Mouse (Mus musculus): ENCODE results near the gene Mrgprb3. TPM values are rescaled to one million over a fixed set of nuclear protein-coding genes. Genes with fewer than 3 reads are reported as not detected.

The Mrgprb3 gene
- not detected for total RNA-seq (2023)

GRCm38 (mm10) chr7:48643711-48644110 is at the start of gene Mrgprb3:
TSS of gene Mrgprb3 (minus strand) at chr7:48643811.

Other genes starting within 250 kb of the Mrgprb3 start
- gene Mrgprb1, start 187.5 kb downstream of the Mrgprb3 start, total RNA-seq (2023), result not detected
- gene Mrgprx2, start 144.5 kb downstream of the Mrgprb3 start, total RNA-seq (2023), result not detected
- not detected for gene Mrgprb2, start 85.7 kb downstream of the Mrgprb3 start, total RNA-seq (2023)
- 10 to 100 TPM; 39.4 to 44.1 TPM for gene Zdhhc13, start 145.2 kb upstream of the Mrgprb3 start, total RNA-seq (2023)
- gene Csrp3, start 204.2 kb upstream of the Mrgprb3 start, total RNA-seq (2023), result not detected
- gene E2f8, start 237.8 kb upstream of the Mrgprb3 start, total RNA-seq (2023), result under 1 TPM; 0.33 to 0.70 TPM